Mouse (Mus musculus) activated CD4-positive, CD25-positive, alpha-beta regulatory T cell, adult 9 weeks (primary cell): Measurements from ENCODE around the gene Prdm13. TPM values are rescaled to one million over a fixed set of nuclear protein-coding genes. Genes with fewer than 3 reads are reported as not detected.

Source experiments
- polyA plus RNA-seq: library from polyadenylated mRNA; unstranded; fragments of 100-300 nt; shearing (Covaris generic); gene quantifications from one replicate; pipeline ENCODE4 v1.2.1, GENCODE M21; 2017

Prdm13 gene
- polyA plus RNA-seq: not detected

GRCm38 (mm10) chr4:21685595-21686091 is at the start of gene Prdm13:
Prdm13 (minus strand) TSS chr4:21685963.

GRCm38 (mm10) chr4:21727615-21728165 is 41.9 kb upstream of the Prdm13 start, which contains the start of gene Ccnc:
Ccnc (plus strand) TSS chr4:21727701.

Other genes with a start within 250 kb of the Prdm13 start
- gene Ccnc, start 41.7 kb upstream of the Prdm13 start, polyA plus RNA-seq: 41.7 TPM
- gene Usp45, start 81.2 kb upstream of the Prdm13 start, polyA plus RNA-seq: 30.1 TPM
- gene Tstd3, start 81.2 kb upstream of the Prdm13 start, polyA plus RNA-seq: 28.2 TPM
- gene Pnisr, start 161.6 kb upstream of the Prdm13 start, polyA plus RNA-seq: 194 TPM
- gene Coq3, start 193.7 kb upstream of the Prdm13 start, polyA plus RNA-seq: 10.6 TPM
- not detected for gene Faxc, start 245.4 kb upstream of the Prdm13 start, polyA plus RNA-seq